Mouse (Mus musculus): Measurements from ENCODE around the gene Syce1l. TPM values are rescaled to one million over a fixed set of nuclear protein-coding genes. Genes with fewer than 3 reads are reported as not detected.

The Syce1l gene
- polyA plus RNA-seq, 1 experiment from 2014 or later: not detected

- WGBS: 60% methylated on average over 3 of the region's 3 CpGs
- no peak overlapping the region for H3K9ac ChIP-seq (ENCODE audit: low read length)
- no peaks in the 10 kb centered on the region for H3K36me3 ChIP-seq (ENCODE audit: control insufficient read depth, insufficient read depth, low read length)
- H3K9me3 ChIP-seq (ENCODE audit: control insufficient read depth, low read length): no peaks in the 10 kb centered on the region
- no peaks in the 10 kb centered on the region for H3K4me1 ChIP-seq (ENCODE audit: control insufficient read depth in 2 of 2, insufficient read depth in 2 of 2, low read length in 2 of 2)
- ATAC-seq (ENCODE audit: insufficient number of reproducible peaks, insufficient read depth, low FRiP score, low read depth): no peak
- no peaks in the 10 kb centered on the region for H3K27me3 ChIP-seq (ENCODE audit: control insufficient read depth, insufficient read depth, low read length)
- H3K27ac ChIP-seq (replicated peaks in 1 of 2; ENCODE audit: control insufficient read depth in 1 of 2, insufficient read depth in 1 of 2, low read depth in 2 of 2, low read length in 2 of 2): no peak overlapping the region
- no peak overlapping the region for H3K4me3 ChIP-seq (ENCODE audit: control insufficient read depth in 1 of 2, insufficient read depth in 1 of 2, low read depth in 1 of 2, low read length in 2 of 2)
- no peak overlapping the region for H3K4me2 ChIP-seq (ENCODE audit: low read length)
These were observed 31.6 kb downstream of the Syce1l start for GRCm38 (mm10) chr8:113674611-113675010.

- H3K9ac ChIP-seq (ENCODE audit: low read length): no peak overlapping the region
- no peak for ATAC-seq (ENCODE audit: insufficient number of reproducible peaks, insufficient read depth, low FRiP score, low read depth)
- no peak overlapping the region for H3K27ac ChIP-seq (replicated peaks in 1 of 2; ENCODE audit: control insufficient read depth in 1 of 2, insufficient read depth in 1 of 2, low read depth in 2 of 2, low read length in 2 of 2)
- no peak overlapping the region for H3K4me3 ChIP-seq (ENCODE audit: control insufficient read depth in 1 of 2, insufficient read depth in 1 of 2, low read depth in 1 of 2, low read length in 2 of 2)
- no peaks in the 10 kb centered on the region for H3K36me3 ChIP-seq (ENCODE audit: control insufficient read depth, insufficient read depth, low read length)
- 64% methylated on average over 2 of the region's 2 CpGs for WGBS
- no peaks in the 10 kb centered on the region for H3K9me3 ChIP-seq (ENCODE audit: control insufficient read depth, low read length)
- no peaks in the 10 kb centered on the region for H3K27me3 ChIP-seq (ENCODE audit: control insufficient read depth, insufficient read depth, low read length)
- no peak overlapping the region for H3K4me2 ChIP-seq (ENCODE audit: low read length)
- H3K4me1 ChIP-seq (ENCODE audit: control insufficient read depth in 2 of 2, insufficient read depth in 2 of 2, low read length in 2 of 2): no peaks in the 10 kb centered on the region
These were observed 32.3 kb downstream of the Syce1l start for GRCm38 (mm10) chr8:113675281-113675680.

- Histone ChIP-seq H3K9me3 (ENCODE audit: control insufficient read depth, low read length) (no peaks in the 10 kb centered on the region), H3K27me3 (ENCODE audit: control insufficient read depth, insufficient read depth, low read length) (no peaks in the 10 kb centered on the region), H3K4me1 (ENCODE audit: control insufficient read depth in 2 of 2, insufficient read depth in 2 of 2, low read length in 2 of 2) (no peaks in the 10 kb centered on the region), H3K27ac (replicated peaks in 1 of 2; ENCODE audit: control insufficient read depth in 1 of 2, insufficient read depth in 1 of 2, low read depth in 2 of 2, low read length in 2 of 2) (no peak overlapping the region), H3K36me3 (ENCODE audit: control insufficient read depth, insufficient read depth, low read length) (no peaks in the 10 kb centered on the region), H3K4me3 (ENCODE audit: control insufficient read depth in 1 of 2, insufficient read depth in 1 of 2, low read depth in 1 of 2, low read length in 2 of 2) (no peak overlapping the region), H3K9ac (ENCODE audit: low read length) (no peak overlapping the region), H3K4me2 (ENCODE audit: low read length) (no peak overlapping the region)
- WGBS: 74% methylated on average over 1 of the region's 1 CpGs
- ATAC-seq (ENCODE audit: insufficient number of reproducible peaks, insufficient read depth, low FRiP score, low read depth): no peak
These were observed 33.8 kb downstream of the Syce1l start for GRCm38 (mm10) chr8:113676811-113677210.

GRCm38 (mm10) chr8:113679361-113679760, 36.3 kb downstream of the Syce1l start:
- Histone ChIP-seq H3K4me1 (ENCODE audit: control insufficient read depth in 2 of 2, insufficient read depth in 2 of 2, low read length in 2 of 2) (no peaks in the 10 kb centered on the region), H3K4me3 (ENCODE audit: control insufficient read depth in 1 of 2, insufficient read depth in 1 of 2, low read depth in 1 of 2, low read length in 2 of 2) (no peak overlapping the region), H3K9me3 (ENCODE audit: control insufficient read depth, low read length) (no peaks in the 10 kb centered on the region), H3K27me3 (ENCODE audit: control insufficient read depth, insufficient read depth, low read length) (no peaks in the 10 kb centered on the region), H3K36me3 (ENCODE audit: control insufficient read depth, insufficient read depth, low read length) (no peaks in the 10 kb centered on the region), H3K9ac (ENCODE audit: low read length) (no peak overlapping the region), H3K27ac (replicated peaks in 1 of 2; ENCODE audit: control insufficient read depth in 1 of 2, insufficient read depth in 1 of 2, low read depth in 2 of 2, low read length in 2 of 2) (no peak overlapping the region), H3K4me2 (ENCODE audit: low read length) (no peak overlapping the region)
- ATAC-seq (ENCODE audit: insufficient number of reproducible peaks, insufficient read depth, low FRiP score, low read depth): no peak
- 48% methylated on average over 3 of the region's 3 CpGs for WGBS

- H3K36me3 ChIP-seq (ENCODE audit: control insufficient read depth, insufficient read depth, low read length): no peaks in the 10 kb centered on the region
- no peaks in the 10 kb centered on the region for H3K27me3 ChIP-seq (ENCODE audit: control insufficient read depth, insufficient read depth, low read length)
- H3K9ac ChIP-seq (ENCODE audit: low read length): no peak overlapping the region
- WGBS: 74% methylated on average over 17 of the region's 17 CpGs
- no peak for ATAC-seq (ENCODE audit: insufficient number of reproducible peaks, insufficient read depth, low FRiP score, low read depth)
- no peak overlapping the region for H3K4me2 ChIP-seq (ENCODE audit: low read length)
- H3K4me1 ChIP-seq (ENCODE audit: control insufficient read depth in 2 of 2, insufficient read depth in 2 of 2, low read length in 2 of 2): no peaks in the 10 kb centered on the region
- no peak overlapping the region for H3K4me3 ChIP-seq (ENCODE audit: control insufficient read depth in 1 of 2, insufficient read depth in 1 of 2, low read depth in 1 of 2, low read length in 2 of 2)
- no peak overlapping the region for H3K27ac ChIP-seq (replicated peaks in 1 of 2; ENCODE audit: control insufficient read depth in 1 of 2, insufficient read depth in 1 of 2, low read depth in 2 of 2, low read length in 2 of 2)
- no peaks in the 10 kb centered on the region for H3K9me3 ChIP-seq (ENCODE audit: control insufficient read depth, low read length)
These were observed 45.0 kb downstream of the Syce1l start for GRCm38 (mm10) chr8:113687889-113688542.

- 80% methylated on average over 8 of the region's 8 CpGs for WGBS
- H3K4me3 ChIP-seq (ENCODE audit: control insufficient read depth in 1 of 2, insufficient read depth in 1 of 2, low read depth in 1 of 2, low read length in 2 of 2): no peak overlapping the region
- no peaks in the 10 kb centered on the region for H3K36me3 ChIP-seq (ENCODE audit: control insufficient read depth, insufficient read depth, low read length)
- H3K9ac ChIP-seq (ENCODE audit: low read length): no peak overlapping the region
- no peak overlapping the region for H3K27ac ChIP-seq (replicated peaks in 1 of 2; ENCODE audit: control insufficient read depth in 1 of 2, insufficient read depth in 1 of 2, low read depth in 2 of 2, low read length in 2 of 2)
- no peaks in the 10 kb centered on the region for H3K27me3 ChIP-seq (ENCODE audit: control insufficient read depth, insufficient read depth, low read length)
- H3K4me2 ChIP-seq (ENCODE audit: low read length): no peak overlapping the region
- no peak for ATAC-seq (ENCODE audit: insufficient number of reproducible peaks, insufficient read depth, low FRiP score, low read depth)
- H3K9me3 ChIP-seq (ENCODE audit: control insufficient read depth, low read length): no peaks in the 10 kb centered on the region
- H3K4me1 ChIP-seq (ENCODE audit: control insufficient read depth in 2 of 2, insufficient read depth in 2 of 2, low read length in 2 of 2): no peaks in the 10 kb centered on the region
These were observed 45.5 kb downstream of the Syce1l start for GRCm38 (mm10) chr8:113688543-113688915.

GRCm38 (mm10) chr8:113691622-113692343, 48.8 kb downstream of the Syce1l start:
- H3K9ac ChIP-seq (ENCODE audit: low read length): no peak overlapping the region

More at GRCm38 (mm10) chr8:113691622-113692343, 48.8 kb downstream of the Syce1l start:
- no peaks in the 10 kb centered on the region for H3K36me3 ChIP-seq (ENCODE audit: control insufficient read depth, insufficient read depth, low read length)
- H3K4me2 ChIP-seq (ENCODE audit: low read length): no peak overlapping the region
- ATAC-seq (ENCODE audit: insufficient number of reproducible peaks, insufficient read depth, low FRiP score, low read depth): no peak
- no peak overlapping the region for H3K4me3 ChIP-seq (ENCODE audit: control insufficient read depth in 1 of 2, insufficient read depth in 1 of 2, low read depth in 1 of 2, low read length in 2 of 2)
- no peaks in the 10 kb centered on the region for H3K27me3 ChIP-seq (ENCODE audit: control insufficient read depth, insufficient read depth, low read length)
- no peak overlapping the region for H3K27ac ChIP-seq (replicated peaks in 1 of 2; ENCODE audit: control insufficient read depth in 1 of 2, insufficient read depth in 1 of 2, low read depth in 2 of 2, low read length in 2 of 2)
- no peaks in the 10 kb centered on the region for H3K4me1 ChIP-seq (ENCODE audit: control insufficient read depth in 2 of 2, insufficient read depth in 2 of 2, low read length in 2 of 2)
- no peaks in the 10 kb centered on the region for H3K9me3 ChIP-seq (ENCODE audit: control insufficient read depth, low read length)
- 84% methylated on average over 14 of the region's 14 CpGs for WGBS
